Mouse (Mus musculus): Measurements from ENCODE around the gene Dennd1b.

GRCm38 (mm10) chr1:138984161-138984560, 20.9 kb downstream of the Dennd1b start:
- TF ChIP-seq CTCF (IDR thresholded peaks at IDR 0.05; ENCODE audit: low read depth, low read length) (no peak), POLR2A (IDR thresholded peaks at IDR 0.05; ENCODE audit: extremely low read depth, insufficient read depth, low read length) (no peak)
